Mouse (Mus musculus) bone marrow, adult 2 months (tissue): ENCODE data around the gene Pgd.

Source experiments
- CTCF ChIP-seq: fragments of 200-500 bp; IDR thresholded peaks from 2 replicates; pipeline ENCODE4 v1.5.1; 2011; ENCODE audit warnings: low read length, control low read depth; ENCODE audit not compliant: control insufficient read depth, insufficient read depth
- POLR2A ChIP-seq: fragments of 200-500 bp; IDR thresholded peaks from 2 replicates; pipeline ENCODE4 v1.6.1; 2011; ENCODE audit warnings: low read depth, mild to moderate bottlenecking, control low read depth, low read length, borderline replicate concordance; ENCODE audit not compliant: control insufficient read depth

GRCm38 (mm10) chr4:149179573-149179972, 13.0 kb upstream of the Pgd start:
- TF ChIP-seq POLR2A (no peak), CTCF (no peak)
